Mouse (Mus musculus): ENCODE measurements around the gene Zmynd10.

- no peak for TF ChIP-seq CTCF (conservative IDR thresholded peaks at IDR 0.05; ENCODE audit: low read length)
- TF ChIP-seq POU5F1 (IDR thresholded peaks at IDR 0.05; ENCODE audit: borderline replicate concordance, low read length), result no peak
These were observed 34.5 kb downstream of the Zmynd10 start for GRCm38 (mm10) chr9:107581584-107581983.

Measured in E14TG2a.4 (cell line).